Mouse (Mus musculus) spleen, embryonic (tissue): Measurements from ENCODE around the gene Btla.

Source experiments
- CTCF ChIA-PET: fragments of 350-600 bp; sonication (Branson Sonifier 250); formaldehyde crosslinking; loops from one replicate; lab custom pipeline; 2022; lab: Charles Lee

Btla gene

DNA sequence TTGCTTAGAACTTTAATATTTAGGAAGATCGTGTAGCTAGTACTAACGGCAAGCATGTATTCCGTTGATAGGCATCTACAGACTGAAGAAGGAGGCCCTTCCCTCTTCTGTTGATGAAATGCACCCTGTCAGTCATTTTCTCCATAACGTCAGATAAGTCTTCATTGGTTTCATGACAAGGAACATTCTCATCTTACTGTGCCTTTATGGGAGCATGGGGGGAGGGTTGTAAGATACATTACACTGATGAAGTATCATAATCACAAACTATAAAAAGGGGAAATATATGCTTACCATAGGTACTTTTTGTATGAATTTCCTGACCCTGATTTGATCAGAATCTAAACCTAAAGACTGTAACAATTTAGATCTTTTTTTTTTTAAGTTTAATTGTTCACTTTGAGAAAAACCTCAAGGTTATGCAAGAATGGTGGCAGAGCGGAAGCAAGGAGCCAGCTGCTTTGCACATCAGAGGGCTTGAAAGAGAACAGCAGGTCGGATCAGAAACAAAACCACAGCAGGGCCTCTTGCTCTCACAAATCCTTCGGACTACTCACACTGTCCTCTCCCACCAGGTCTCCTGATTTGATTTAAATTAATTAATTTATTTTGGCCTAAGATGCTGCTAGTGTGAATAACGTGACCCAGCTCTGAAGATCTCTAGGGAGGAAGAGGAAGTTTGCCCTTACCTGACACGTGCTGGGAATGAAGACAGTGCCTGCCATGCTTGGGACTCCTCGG lies at the start of gene Btla:
Btla (plus strand) TSS at position 668 of the 741 bp plus-strand sequence.
- CTCF ChIA-PET: interaction anchor here (0.7 to 1.4 kb wide), 4 partner anchors 13 to 59 kb away, joined by 3 to 4 read pairs (median 3); no protein-coding TSS in a partner anchor

DNA sequence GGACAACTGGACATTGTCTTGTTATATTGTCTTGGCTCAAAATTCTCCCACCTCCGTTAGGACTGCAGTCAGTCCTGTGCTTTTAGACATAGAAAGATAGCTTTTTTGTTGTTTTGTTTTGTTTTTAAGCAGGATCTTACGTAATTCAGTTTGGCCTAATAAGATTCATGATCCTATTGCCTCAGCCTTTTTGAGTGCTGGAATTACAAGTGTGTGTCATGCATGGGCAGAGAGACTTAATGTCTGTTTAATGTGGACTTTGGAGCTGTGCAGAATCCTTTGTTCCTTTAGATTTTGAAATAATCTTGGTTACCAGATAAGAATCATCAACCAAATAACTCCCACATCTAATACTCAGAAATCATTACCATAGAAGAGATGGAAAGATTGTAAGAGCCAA lies 45.6 kb upstream of the Btla start:
- CTCF ChIA-PET: no interaction called here

DNA sequence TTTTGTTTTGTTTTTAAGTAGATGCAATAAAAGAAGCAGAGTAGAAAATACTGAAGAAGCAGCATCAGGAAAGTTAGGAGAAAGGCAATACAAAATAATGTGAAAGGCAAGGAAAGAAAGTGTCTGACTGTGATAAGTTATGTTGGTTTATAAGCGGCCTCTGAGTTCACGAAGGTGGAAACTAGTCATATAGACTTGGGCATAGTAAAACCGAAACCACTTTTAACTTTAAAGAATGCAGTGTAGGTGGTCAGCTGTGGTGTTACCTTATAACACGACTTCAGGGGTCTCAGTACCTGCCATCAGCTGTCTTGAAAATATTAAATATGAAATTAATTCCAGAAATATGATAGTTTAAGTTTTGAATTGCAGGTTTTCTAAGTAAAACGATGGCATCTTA lies 42.3 kb upstream of the Btla start:
- CTCF ChIA-PET: no interaction called here

DNA sequence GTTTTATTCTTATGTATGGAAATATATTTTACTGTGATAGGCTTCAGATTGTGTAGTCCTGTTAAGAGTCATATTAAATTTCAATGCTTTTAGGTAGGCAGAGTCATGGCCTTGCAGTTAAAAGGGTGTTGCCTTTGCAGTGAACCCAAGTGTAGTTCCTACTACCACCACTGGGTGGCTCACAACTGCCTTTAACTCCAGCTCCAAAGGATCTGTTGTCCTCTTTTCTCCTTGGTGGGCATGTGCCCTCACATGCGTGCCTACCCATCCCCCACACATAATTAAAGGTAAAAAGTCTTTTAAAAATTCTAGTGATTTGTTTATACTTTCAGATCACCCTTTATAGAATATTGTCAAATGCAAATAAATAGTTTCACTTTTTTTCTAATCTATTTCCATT lies 31.5 kb upstream of the Btla start:
- CTCF ChIA-PET: interaction anchor here (0.7 to 1.3 kb wide), 2 partner anchors 216 to 437 kb away, joined by 3 read pairs; partner anchors contain the start of gene Cd200

- CTCF ChIA-PET: interaction anchor here (0.7 to 1.4 kb wide), 3 partner anchors 27 to 211 kb away, joined by 3 to 4 read pairs (median 3); partner anchors contain the start of gene Btla
These were observed 27.3 kb upstream of the Btla start for GRCm38 (mm10) chr16:45196816-45197215.

GRCm38 (mm10) chr16:45201395-45201794 lies 22.7 kb upstream of the Btla start:
- CTCF ChIA-PET: interaction anchor here (0.6 kb wide), 1 partner anchor 932 kb away, joined by 11 read pairs; no protein-coding TSS in a partner anchor

GRCm38 (mm10) chr16:45204438-45204837 lies 19.7 kb upstream of the Btla start:
- CTCF ChIA-PET: no interaction called here

DNA sequence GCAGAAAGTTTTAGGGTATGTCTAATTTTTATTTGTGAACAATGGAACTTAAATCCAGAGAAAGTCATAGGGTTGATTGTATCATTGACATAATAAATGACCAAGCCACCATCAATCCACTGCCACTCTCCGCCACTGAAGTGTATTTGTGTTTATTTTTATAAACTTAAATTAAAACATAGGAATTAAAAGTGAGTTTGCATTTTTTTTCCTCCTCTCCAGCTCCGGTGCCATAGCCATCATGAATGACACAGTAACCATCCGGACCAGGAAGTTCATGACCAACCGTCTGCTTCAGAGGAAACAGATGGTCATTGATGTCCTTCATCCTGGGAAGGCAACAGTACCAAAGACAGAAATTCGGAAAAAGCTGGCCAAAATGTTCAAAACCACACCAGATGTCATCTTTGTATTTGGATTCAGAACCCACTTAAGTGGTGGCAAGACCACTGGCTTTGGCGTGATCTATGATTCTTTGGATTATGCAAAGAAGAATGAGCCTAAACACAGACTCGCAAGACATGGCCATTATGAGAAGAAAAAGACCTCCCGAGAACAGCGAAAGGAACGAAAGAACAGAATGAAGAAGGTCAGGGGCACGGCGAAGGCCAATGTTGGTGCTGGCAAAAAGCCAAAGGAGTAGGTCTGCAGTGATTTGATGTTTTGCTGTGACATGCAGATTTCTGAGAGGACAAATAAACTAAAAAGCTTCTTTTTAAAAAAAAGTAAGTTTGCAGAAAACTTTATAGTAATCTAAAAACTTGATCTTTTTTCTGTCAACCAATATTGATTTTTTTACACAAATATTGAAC lies 19.1 kb upstream of the Btla start:
- CTCF ChIA-PET: no interaction called here

DNA sequence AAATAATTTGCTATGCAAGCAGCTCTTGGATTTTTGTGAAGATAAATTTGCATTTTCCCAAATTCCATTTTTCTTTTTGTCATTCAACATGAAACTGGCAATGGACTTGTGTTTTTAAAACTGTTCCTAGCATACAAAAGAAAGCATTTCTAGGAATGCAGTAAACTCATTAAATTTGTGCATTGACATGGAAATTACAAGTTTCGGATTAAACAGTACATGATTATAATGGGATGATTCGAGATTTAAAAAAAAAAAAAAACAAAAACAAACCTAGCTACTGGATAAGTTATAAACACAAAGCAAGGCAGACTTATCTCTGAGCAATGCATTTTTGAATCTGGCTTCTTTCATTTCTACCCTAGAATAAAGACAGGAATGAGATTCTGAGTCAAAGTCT lies 2.1 kb upstream of the Btla start:
- CTCF ChIA-PET: interaction anchor here (1.5 kb wide), 1 partner anchor 31 kb away, joined by 3 read pairs; no protein-coding TSS in a partner anchor

DNA sequence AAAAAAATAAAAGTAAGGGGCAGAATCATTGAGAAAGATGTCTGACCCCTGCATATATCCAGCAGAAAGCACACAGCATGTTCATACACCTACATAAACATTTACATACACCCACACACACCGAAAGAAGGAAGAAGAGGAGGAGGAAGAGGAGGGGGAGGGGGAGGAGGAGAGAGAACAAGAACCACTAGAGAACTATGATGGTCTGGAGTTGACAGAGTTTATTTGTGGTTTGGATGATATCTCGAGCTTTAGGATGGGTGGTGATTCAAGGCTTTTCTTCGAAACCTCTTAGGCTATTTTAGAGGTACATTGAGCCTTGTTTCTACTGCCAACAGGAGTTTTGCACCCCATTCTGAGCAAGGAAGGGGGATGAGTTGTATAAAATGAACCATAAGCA lies 1.3 kb upstream of the Btla start:
- CTCF ChIA-PET: interaction anchor here (1.5 kb wide), 1 partner anchor 30 kb away, joined by 3 read pairs; no protein-coding TSS in a partner anchor

GRCm38 (mm10) chr16:45224431-45225008 lies 405 bp downstream of the Btla start:
- CTCF ChIA-PET: interaction anchor here (0.7 to 1.4 kb wide), 4 partner anchors 12 to 58 kb away, joined by 3 to 4 read pairs (median 3); no protein-coding TSS in a partner anchor

DNA sequence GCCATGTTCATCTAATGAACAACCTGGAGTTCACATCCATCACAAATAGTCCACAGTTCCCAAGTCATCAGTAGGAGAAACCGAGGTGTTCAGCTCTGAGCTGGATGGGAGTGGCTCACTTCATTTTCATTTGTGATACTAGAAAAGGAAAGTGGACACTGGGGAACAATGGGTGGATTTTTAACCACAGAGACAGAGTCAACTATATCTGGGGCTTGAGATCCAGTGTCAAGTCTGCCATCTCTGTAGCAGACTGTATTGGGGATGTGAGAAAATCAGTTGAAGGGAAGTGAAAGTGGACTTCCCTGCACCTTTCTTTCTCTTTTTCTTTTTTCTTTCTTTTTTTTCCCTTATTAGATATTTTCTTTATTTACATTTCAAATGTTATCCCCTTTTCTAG lies 2.9 kb downstream of the Btla start:
- CTCF ChIA-PET: no interaction called here

DNA sequence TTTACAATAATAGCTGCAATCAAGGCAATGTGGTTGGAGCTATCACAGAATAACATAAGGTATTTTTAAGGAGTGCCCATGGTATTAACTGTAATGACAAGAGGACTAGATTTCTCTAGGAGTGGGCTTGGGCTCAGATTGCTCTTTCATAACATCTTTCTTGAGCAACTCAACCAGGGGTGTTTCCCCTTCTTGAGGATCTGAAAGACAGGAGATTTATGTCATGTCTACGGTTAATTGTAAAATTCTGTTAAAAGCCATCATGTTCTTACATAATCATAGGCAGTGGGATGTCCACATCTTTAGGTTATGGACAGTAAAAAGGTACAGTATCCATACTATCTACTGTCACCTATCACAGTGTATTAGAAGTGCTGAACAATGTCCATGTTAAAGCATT lies 7.2 kb downstream of the Btla start:
- CTCF ChIA-PET: no interaction called here

DNA sequence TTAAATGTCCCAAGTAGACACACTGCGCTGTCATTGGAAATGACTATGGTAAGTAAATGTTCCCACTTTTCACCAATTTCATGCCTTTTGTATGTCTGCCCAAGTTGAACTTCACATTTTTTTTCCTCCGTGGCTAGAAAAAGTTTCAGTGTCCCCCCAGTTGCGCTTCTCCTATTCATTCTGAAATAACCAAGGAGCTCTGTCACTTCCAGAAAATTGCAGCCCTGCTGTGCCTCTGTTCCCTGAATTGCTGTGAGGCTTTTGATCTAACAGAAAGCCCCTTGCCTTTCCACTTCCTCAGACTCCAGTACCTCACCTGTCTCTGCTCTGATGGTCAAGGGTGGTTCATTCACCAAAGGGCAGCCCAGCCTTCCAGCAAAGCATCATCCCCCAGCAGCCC lies 8.9 kb downstream of the Btla start:
- CTCF ChIA-PET: no interaction called here

GRCm38 (mm10) chr16:45242700-45243099 lies 18.6 kb downstream of the Btla start:
- CTCF ChIA-PET: interaction anchor here (0.6 to 1.0 kb wide), 2 partner anchors 18 to 27 kb away, joined by 3 read pairs; partner anchors contain the start of gene Btla

- CTCF ChIA-PET: interaction anchor here (0.6 kb wide), 1 partner anchor 51 kb away, joined by 3 read pairs; no protein-coding TSS in a partner anchor
These were observed 20.9 kb downstream of the Btla start for GRCm38 (mm10) chr16:45244930-45245472.

DNA sequence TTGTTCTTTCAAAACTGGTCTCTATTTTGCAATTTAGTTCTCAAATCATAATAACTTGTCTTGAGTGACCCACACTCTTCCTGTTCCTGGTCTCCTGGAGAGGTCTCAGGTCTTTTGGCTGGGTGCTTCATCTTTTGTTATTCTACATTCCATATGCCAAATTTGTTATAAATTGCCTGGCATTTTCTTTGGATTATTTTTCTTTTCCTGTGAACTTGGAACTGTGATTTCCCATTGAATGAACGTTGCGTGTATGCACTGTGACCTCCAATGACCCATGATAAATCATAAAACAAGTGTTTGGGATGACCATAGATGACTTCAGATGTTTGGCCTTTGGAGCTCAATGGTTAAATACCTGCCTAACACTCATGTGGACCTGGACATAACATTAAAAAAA lies 25.6 kb downstream of the Btla start:
- CTCF ChIA-PET: interaction anchor here (0.6 kb wide), 1 partner anchor 28 kb away, joined by 3 read pairs; no protein-coding TSS in a partner anchor

GRCm38 (mm10) chr16:45250317-45250716 lies 26.2 kb downstream of the Btla start:
- CTCF ChIA-PET: interaction anchor here (0.6 kb wide), 1 partner anchor 27 kb away, joined by 3 read pairs; no protein-coding TSS in a partner anchor

GRCm38 (mm10) chr16:45251773-45252413 lies 27.8 kb downstream of the Btla start:
- CTCF ChIA-PET: interaction anchor here (0.8 to 1.5 kb wide), 3 partner anchors 10 to 159 kb away, joined by 3 read pairs; no protein-coding TSS in a partner anchor

GRCm38 (mm10) chr16:45255183-45255861 lies 31.2 kb downstream of the Btla start:
- CTCF ChIA-PET: interaction anchor here (0.7 kb wide), 1 partner anchor 8 kb away, joined by 10 read pairs; no protein-coding TSS in a partner anchor
